Mouse (Mus musculus): ENCODE measurements at regions not wholly inside any gene's neighbourhood (a gene's known extent, or its start where the extent isn't known, plus 50 kb on each side); places are given as distances from the start of the nearest gene placed in this dataset.

GRCm38 (mm10) chr13:78577497-78577896 is 377.9 kb upstream of the Nr2f1 start:
- DNase-seq = no peak

DNA sequence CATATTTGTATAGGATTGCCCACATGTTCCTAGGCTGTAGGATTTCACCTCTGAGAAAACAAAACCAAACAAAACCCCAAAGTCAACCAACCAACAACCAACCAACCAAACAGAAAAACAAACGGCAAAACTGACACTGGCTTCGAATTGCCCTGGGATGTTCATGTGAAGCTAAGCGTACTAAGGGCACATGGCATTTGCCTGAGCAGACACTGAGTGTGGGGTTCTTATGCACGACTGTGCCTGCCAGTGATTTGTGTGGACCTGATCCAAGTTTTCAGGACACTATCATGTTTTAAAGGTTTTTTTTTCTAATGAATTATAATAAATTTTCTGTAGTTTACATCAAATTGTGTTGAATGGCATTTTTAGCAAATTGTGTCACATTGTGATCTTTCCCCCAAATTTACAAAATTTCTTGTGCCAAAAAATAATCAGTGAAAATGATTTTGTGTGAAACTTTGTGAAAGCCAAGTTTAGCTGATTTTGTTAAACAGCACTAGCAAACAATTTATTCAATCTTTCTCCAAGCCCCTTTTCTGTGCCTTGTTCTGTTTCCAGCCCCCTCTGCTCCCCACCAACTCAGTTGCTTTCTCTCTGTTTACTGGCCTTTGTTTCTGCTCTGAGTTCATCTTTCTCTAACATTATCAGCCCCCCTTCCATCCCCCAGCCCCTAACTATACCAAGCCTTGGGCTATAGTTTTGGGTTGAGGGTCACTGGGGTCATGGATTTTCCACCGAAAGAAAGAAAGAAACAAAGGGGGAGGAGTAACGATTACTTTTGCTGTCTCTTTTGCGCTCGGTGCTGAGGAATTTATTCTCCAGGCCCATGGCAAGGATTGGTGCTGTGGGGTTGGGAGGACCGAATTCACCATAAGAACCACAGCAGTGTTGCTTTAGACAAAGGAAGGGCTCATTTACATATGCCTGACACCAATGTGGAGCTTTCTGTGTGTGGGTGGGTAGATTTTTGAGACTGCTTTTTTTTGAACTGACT is 377.0 kb upstream of the Nr2f1 start:
- peak; percentile 12 to 16 for DNase-seq

DNA sequence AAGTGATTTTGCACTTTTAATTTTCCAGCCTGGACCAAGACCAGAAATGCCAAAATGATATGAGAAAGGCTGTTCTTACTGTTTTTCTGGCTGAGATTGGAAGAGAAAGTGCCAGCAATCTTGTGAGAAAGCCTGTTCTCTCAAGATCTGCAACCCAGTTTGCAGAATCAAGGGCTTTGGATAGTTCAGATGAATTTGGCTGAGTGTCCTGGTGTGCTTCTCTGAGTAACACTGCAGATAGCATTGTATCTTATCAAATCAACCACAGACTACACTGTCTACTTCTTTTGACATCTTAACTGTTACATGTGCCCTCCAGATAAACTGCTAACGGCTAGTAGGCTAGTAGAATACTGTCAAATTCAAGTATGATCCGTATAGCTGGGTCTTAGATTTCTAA is 371.5 kb upstream of the Nr2f1 start:
- peak; percentile 10 to 14 for DNase-seq

GRCm38 (mm10) chr13:78524446-78524937 is 324.9 kb upstream of the Nr2f1 start:
- no peak for DNase-seq

- no peak for DNase-seq
These were observed 321.2 kb upstream of the Nr2f1 start for GRCm38 (mm10) chr13:78520771-78521170.

GRCm38 (mm10) chr13:78520186-78520585 is 320.6 kb upstream of the Nr2f1 start:
- DNase-seq = no peak

- peak; percentile 8 for DNase-seq
These were observed 301.0 kb upstream of the Nr2f1 start for GRCm38 (mm10) chr13:78500551-78500950.

DNA sequence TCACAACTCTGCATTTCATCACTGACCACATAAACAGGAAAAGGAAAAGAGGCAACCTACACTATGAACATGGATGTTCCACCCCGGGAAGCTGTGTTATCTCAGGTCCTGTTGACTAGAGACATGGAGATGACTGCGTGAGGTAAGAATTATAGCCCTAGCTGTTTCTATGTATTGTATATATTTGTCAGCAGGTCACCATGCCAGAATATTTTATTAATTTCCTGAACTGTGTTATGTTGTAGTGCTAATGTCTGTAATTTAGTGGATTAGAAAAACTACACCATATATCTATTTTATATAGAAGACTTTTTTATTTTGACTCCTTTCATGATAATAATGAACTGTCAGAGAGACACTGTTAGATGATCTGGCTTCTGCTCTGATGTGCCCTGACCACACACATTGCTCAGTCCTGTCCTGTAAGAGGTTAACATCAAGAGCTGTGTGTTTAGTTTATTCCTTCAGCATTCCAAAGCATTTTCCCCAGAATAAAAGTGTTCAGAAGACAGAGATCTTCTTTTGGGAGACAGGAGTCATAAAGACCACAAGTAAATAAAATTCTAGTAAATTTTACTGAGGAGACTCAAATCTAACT is 284.3 kb upstream of the Nr2f1 start:
- no peak for DNase-seq

DNA sequence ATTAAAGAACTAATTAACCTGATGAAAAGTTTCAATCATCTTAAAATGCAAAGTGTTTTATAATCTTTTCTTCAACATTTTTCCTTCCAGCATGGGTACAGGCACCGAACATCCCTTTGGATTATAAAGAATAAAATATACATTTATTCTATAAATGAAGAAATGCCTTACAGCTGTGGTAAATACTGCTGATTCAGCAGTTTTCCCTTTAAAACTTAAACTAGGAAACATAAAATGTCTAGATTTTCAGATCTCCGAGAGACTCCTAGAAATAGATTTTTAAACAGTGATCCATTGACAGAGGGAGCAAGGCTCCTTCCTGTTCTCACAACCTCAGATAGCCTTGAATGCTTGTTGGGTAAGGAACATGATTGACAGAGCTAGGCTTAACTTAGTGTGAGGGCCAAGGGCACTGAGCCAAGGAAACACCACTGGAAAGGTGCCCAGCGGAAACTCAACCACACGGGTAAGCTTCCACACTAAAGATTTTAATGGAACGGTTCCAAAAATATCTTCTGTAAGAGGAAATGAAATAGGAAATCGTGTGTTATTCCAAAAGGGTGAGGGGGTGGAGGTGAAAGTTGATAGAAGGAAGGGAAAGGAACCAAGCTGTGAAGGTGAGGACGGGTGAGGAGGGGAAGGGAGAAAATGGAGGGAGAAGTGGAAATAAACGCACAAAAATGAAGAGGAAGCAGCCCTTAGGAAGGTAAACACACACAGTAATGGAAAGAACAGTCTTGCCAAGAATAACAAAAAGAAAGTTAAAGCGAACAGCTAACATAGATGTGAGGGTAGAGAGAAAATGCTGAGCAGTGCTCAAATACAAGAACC is 283.6 kb upstream of the Nr2f1 start:
- DNase-seq = peak; percentile 72

DNA sequence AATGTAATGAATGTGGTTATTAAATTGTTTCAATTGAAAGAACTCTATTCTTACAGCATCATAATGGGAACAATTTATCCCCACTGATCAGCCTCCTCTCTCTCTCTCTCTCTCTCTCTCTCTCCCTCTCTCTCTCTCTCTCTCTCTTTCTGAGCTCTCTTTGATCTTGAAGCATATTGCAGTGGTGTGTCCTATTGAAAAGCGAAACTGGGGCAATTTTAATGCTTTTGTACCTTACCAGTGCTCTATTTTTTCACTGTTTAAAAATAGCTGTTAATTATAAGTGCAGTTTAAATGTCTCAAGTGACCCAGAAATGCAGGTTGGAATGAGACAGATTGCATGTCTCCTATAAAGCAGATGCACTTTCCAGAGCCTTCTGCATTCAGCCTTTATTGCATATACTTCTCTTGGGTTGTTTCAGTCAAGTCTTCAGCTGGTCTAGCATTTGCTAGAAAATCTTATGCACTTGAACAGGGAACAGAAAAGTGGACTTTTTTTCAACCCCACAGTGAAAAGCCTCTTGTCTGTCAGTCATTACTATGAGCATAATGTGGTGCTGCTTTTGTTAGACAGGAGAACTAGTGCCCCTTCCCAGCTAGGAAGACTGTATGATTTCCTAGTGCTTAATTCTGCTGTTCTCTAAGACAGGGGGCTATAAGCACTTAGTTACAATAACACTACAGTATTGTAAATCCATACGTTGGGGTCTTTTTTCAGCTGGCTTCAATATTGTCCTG is 251.9 kb upstream of the Nr2f1 start:
- no peak for DNase-seq

GRCm38 (mm10) chr13:78446726-78447031 is 247.1 kb upstream of the Nr2f1 start:
- DNase-seq = no peak

DNA sequence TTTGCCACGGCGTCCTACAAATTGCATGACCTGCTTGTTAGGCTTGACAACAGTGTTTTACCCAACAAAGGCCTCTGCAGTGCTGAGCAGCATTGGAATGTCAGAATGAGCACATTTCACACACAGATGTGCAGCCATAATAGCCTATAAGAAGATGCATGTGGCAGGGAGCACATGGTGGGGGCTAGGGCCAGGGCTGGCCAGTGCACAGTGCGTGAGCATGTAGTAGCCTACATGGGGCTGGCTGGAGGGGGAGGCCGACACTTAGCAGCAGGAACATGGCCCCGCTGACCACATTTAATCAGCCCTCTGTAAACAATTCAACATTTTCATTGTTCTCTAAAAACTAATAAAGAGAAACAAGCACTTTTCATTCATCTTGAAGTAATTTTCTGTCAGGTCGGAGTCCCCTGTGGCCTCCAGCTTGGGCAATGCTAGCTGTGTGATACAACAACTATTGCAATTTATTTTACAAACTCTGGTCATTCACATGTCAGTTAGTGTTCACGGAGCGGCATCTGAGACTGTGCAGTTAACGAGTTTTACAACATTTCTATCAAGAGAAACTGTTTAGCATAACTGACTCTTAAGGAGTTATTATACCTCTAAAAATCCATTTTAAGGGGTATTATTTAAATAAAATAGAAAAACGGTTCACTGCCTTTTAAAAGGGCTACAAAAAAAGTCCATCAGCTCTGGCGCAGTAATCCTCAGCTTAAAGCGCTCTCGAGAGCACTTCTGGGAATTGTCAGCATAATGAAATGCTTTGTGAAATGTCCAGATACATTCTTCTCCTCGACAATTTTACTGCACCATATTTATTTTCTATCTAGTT is 246.6 kb upstream of the Nr2f1 start:
- DNase-seq = no peak

DNA sequence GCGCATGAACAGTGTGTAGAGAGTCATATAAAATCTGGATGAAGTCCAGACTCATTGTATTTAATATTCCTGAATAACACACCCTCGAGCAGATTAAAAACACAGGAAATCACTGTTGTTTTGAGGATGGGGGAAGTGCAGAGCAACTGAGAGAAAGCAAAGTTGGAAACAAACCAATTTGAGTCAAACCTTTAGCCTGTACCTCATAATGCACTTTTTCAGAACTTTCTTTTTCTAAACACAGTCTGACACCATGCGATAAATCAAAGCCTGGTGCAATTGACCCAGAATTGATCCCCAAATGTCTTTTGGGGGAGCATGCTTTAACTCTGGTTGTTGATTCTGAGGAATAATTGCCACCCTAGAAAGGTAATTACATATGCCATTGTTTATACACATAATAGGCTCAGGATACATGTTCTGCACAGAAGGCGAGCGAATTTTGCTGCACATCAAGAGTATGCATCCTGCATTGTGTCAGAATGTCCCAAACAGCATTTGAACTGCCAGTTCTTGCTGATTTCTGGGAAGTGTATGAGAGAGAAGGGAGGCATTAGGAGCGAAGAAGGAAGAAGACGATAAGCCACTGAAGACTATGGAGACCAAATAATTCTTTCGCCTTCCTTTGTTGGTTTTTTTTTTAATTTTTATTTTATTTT is 245.3 kb upstream of the Nr2f1 start:
- DNase-seq = no peak

DNA sequence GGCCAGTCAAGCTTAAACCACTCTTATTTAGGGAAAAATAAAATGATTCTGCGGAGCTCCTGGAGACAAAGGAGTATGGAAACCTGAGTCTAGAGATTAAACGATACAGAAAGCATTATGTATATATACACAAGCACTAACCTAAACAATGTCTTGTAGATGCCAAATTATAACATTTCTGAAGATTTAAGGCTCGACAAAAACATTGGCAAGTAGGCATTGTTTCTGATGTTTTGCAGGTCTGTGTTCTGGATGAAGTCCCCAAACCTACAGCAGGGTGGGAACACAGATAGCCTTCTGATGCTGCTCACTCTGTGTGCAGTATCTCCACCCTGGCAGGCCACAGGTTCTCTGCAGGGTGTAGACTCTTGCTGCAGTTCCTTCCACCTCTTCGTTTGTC is 228.9 kb upstream of the Nr2f1 start:
- no peak for DNase-seq

GRCm38 (mm10) chr13:78428084-78428445 is 228.5 kb upstream of the Nr2f1 start:
- peak in 1 of 2 experiments; percentile 4 for DNase-seq

- DNase-seq = peak; percentile 56 to 60
These were observed 227.9 kb upstream of the Nr2f1 start for GRCm38 (mm10) chr13:78427141-78428083.

DNA sequence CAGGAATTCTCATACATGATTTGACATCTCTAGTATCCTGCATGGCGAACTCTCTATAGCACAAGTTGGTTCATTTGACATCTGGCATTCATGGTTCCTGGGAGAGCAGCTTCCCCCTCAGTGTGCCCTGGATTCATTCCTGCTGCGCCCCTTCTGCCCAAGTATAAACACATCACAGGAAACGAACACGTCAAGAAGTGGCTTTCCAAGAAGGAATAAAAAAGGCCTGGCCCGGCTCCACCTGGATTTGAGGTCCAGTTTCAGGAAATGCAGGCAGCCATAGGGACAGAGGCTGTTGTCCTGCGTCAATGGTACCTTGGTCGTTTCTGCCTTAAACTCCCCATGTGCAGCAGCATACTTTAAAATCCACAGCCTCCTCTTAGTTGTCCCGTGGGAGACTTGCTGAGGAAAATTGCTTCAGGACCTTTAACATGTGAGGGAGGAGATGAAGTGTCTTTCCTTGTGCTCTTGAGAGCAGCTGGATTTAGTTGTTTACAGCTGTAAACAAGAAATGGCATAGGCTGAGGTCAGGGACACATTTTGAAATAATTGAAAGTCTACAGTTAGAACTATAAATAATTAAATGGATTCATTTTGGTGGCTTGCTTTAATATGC is 226.9 kb upstream of the Nr2f1 start:
- peak; percentile 67 to 79 for DNase-seq

GRCm38 (mm10) chr13:78405071-78405470 is 205.5 kb upstream of the Nr2f1 start:
- peak; percentile 5 to 13 for DNase-seq

DNA sequence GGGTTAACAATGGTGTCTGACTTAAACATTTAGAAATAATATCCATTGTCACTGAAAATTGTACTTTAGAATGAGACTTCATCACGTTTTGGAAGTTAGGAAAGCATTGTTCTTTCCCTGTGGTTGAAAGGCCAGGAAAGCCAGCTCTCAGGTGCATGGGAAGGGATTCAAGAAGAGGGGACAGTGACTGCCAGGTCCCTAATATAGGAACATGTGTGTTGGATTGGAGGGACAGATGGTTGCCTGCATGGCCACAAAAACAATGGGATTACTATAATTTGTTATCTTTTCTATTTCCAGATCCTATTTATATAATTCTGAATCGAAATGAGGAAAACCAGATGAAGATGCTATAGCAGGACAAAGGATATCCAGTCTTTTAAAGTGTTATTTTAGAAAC is 184.2 kb upstream of the Nr2f1 start:
- DNase-seq = peak; percentile 31 to 38

Data from cerebellum, postnatal 10 days (tissue).